Mouse (Mus musculus) bone marrow, adult 2 months (tissue): ENCODE data around the gene Emc4. TPM values are rescaled to one million over a fixed set of nuclear protein-coding genes. Genes with fewer than 3 reads are reported as not detected.

ENCODE experiments used
- H3K27ac ChIP-seq: fragments of 200-500 bp; 2 replicates; pipeline ENCODE4 v1.5.1; 2012; ENCODE audit warnings: low read depth, mild to moderate bottlenecking, control low read depth, inconsistent platforms, low read length; ENCODE audit not compliant: control insufficient read depth, poor library complexity, insufficient read depth
- H3K4me1 ChIP-seq: fragments of 200-500 bp; 2 replicates; pipeline ENCODE4 v1.6.1; 2011; ENCODE audit warnings: low read length; ENCODE audit not compliant: control insufficient read depth, insufficient read depth
- H3K4me3 ChIP-seq: fragments of 200-500 bp; replicated peaks from 2 replicates; pipeline ENCODE3; 2011; ENCODE audit warnings: mild to moderate bottlenecking, low read depth, low read length, control low read depth; ENCODE audit not compliant: control insufficient read depth
- CTCF ChIP-seq: fragments of 200-500 bp; IDR thresholded peaks from 2 replicates; pipeline ENCODE4 v1.5.1; 2011; ENCODE audit warnings: low read length, control low read depth; ENCODE audit not compliant: control insufficient read depth, insufficient read depth
- POLR2A ChIP-seq: fragments of 200-500 bp; IDR thresholded peaks from 2 replicates; pipeline ENCODE4 v1.6.1; 2011; ENCODE audit warnings: low read depth, mild to moderate bottlenecking, control low read depth, low read length, borderline replicate concordance; ENCODE audit not compliant: control insufficient read depth
- WGBS: fragments of 180-500 bp; shearing (Covaris S2); methylation state at CpG from one replicate; pipeline ENCODE4 v1.1.7; 2018; 5-methylcytosine and 5-hydroxymethylcytosine counted together
- polyA plus RNA-seq: library from polyadenylated mRNA; stranded (reverse); fragments of >200 nt; gene quantifications from 2 replicates; pipeline ENCODE4 v1.2.4, GENCODE M21; 2011; ENCODE audit warnings: low replicate concordance; ENCODE audit not compliant: missing spikeins, insufficient read depth, insufficient read length

Gene Emc4
- polyA plus RNA-seq, 1 experiment = 14.6 TPM

GRCm38 (mm10) chr2:112359611-112360010 is 8.2 kb downstream of the Emc4 start:
- H3K27ac ChIP-seq = no peak overlapping the region
- no peak for TF ChIP-seq POLR2A
- TF ChIP-seq CTCF = no peak
- H3K4me1 ChIP-seq = no peaks in the 10 kb centered on the region
- no peak overlapping the region for H3K4me3 ChIP-seq
- WGBS = 92% methylated on average over 2 of the region's 2 CpGs

- TF ChIP-seq CTCF = no peak
- no peak for TF ChIP-seq POLR2A
- no peak overlapping the region for H3K4me3 ChIP-seq
- 91% methylated on average over 7 of the region's 7 CpGs for WGBS
- H3K27ac ChIP-seq = no peak overlapping the region
- H3K4me1 ChIP-seq = no peaks in the 10 kb centered on the region
Measured at GRCm38 (mm10) chr2:112353685-112354455, 14.0 kb downstream of the Emc4 start.

- WGBS = 87% methylated on average over 3 of the region's 3 CpGs
- no peak for TF ChIP-seq POLR2A
- TF ChIP-seq CTCF = no peak
- Histone ChIP-seq H3K4me3 (no peak overlapping the region), H3K4me1 (no peaks in the 10 kb centered on the region), H3K27ac (no peak overlapping the region)
Measured at GRCm38 (mm10) chr2:112348246-112348645, 19.6 kb downstream of the Emc4 start.

- 77% methylated on average over 3 of the region's 3 CpGs for WGBS
- Histone ChIP-seq H3K4me3 (no peak overlapping the region), H3K27ac (no peak overlapping the region), H3K4me1 (no peaks in the 10 kb centered on the region)
- no peak for TF ChIP-seq CTCF
- TF ChIP-seq POLR2A = no peak
Measured at GRCm38 (mm10) chr2:112341117-112341516, 26.7 kb downstream of the Emc4 start.

GRCm38 (mm10) chr2:112339736-112340135 is 28.1 kb downstream of the Emc4 start:
- Histone ChIP-seq H3K4me3 (no peak overlapping the region), H3K4me1 (no peaks in the 10 kb centered on the region), H3K27ac (no peak overlapping the region)
- TF ChIP-seq CTCF = peak; percentile 30; the same call in 1 of the 2 replicates
- TF ChIP-seq POLR2A = no peak
- 85% methylated on average over 2 of the region's 2 CpGs for WGBS

- WGBS = 95% methylated on average over 6 of the region's 6 CpGs
- no peaks in the 10 kb centered on the region for H3K4me1 ChIP-seq
- H3K27ac ChIP-seq = no peak overlapping the region
- TF ChIP-seq POLR2A = no peak
- TF ChIP-seq CTCF = no peak
- no peak overlapping the region for H3K4me3 ChIP-seq
Measured at GRCm38 (mm10) chr2:112337211-112337610, 30.6 kb downstream of the Emc4 start.

- H3K4me1 ChIP-seq = no peaks in the 10 kb centered on the region
- no peak overlapping the region for H3K27ac ChIP-seq
- no peak overlapping the region for H3K4me3 ChIP-seq
- WGBS = 70% methylated on average over 4 of the region's 4 CpGs
- TF ChIP-seq POLR2A = no peak
- TF ChIP-seq CTCF = no peak
Measured at GRCm38 (mm10) chr2:112332051-112332898, 35.6 kb downstream of the Emc4 start.

GRCm38 (mm10) chr2:112328069-112328777 is 39.6 kb downstream of the Emc4 start:
- no peak overlapping the region for H3K27ac ChIP-seq
- 78% methylated on average over 11 of the region's 11 CpGs for WGBS
- H3K4me3 ChIP-seq = no peak overlapping the region
- TF ChIP-seq CTCF (no peak), POLR2A (no peak)
- no peaks in the 10 kb centered on the region for H3K4me1 ChIP-seq
